Mouse (Mus musculus) left cerebral cortex, adult 2 months (tissue): Measurements from ENCODE around the gene March9. TPM values are rescaled to one million over a fixed set of nuclear protein-coding genes. Genes with fewer than 3 reads are reported as not detected.

Experiments used
- DNase-seq, 2 experiments: peaks; one replicate each; pipeline ENCODE4 v3.0.0; 2021 to 2022; ENCODE audit warnings: low spot score in 2 of 2, mixed read lengths in 1 of 2; ENCODE audit errors: extremely low spot score in 1 of 2
- H3K27ac ChIP-seq: fragments of 200-600 bp; 2 replicates; pipeline ENCODE4 v1.8.1; 2022
- H3K4me3 ChIP-seq: fragments of 200-600 bp; 2 replicates; pipeline ENCODE4 v1.8.1; 2022
- CTCF ChIP-seq: fragments of 200-600 bp; IDR thresholded peaks from 2 replicates; pipeline ENCODE4 v1.8.1; 2022; ENCODE audit warnings: antibody characterized with exemption, mild to moderate bottlenecking, moderate library complexity
- intact Hi-C: fragments of 180-260 bp; cut with DNase I; formaldehyde crosslinking; loops from one replicate; pipeline ENCODE4 v1.15.1; 2025
- total RNA-seq, 2 experiments: library from RNA; stranded (reverse); gene quantifications; 2 replicates each; pipeline ENCODE4 v1.2.3; 2021

March9 gene
- total RNA-seq, 2 experiments from 2014 or later: 18.1 to 22.5 TPM

DNA sequence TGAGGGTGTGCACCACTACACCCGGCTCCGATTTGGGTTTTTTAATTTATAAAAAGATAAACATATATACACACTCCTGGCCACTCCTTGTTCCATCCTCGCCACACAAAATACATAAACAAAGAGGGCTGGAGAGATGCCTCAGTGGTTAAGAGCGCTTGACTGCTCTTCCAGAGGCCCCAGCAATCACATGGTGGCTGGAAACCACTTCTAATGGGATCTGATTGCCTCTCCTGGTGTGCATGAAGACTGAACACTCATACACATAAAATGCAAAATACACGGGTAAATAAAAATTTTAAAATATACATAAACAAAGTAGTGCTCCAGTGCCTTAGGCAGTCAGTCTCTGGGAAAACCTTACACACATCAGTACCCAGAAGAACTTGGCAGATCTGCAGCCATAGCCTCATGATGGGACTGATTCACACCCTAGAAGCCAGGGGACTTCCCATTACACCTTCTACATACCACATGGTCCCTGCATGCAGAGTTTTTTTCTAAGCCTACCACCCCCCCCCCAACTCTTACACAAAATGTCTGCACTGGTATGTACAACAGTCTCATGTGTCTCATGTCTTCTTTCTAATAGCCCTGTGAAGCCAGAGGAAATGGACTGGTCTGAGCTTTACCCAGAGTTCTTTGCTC lies 17.4 kb downstream of the March9 start:
- no peak for TF ChIP-seq CTCF
- Histone ChIP-seq H3K4me3 (peak overlapping the region; percentile 88), H3K27ac (no peak overlapping the region; the same call in 1 of the 2 replicates)
- intact Hi-C loops: no loop called here
- DNase-seq: no peak

DNA sequence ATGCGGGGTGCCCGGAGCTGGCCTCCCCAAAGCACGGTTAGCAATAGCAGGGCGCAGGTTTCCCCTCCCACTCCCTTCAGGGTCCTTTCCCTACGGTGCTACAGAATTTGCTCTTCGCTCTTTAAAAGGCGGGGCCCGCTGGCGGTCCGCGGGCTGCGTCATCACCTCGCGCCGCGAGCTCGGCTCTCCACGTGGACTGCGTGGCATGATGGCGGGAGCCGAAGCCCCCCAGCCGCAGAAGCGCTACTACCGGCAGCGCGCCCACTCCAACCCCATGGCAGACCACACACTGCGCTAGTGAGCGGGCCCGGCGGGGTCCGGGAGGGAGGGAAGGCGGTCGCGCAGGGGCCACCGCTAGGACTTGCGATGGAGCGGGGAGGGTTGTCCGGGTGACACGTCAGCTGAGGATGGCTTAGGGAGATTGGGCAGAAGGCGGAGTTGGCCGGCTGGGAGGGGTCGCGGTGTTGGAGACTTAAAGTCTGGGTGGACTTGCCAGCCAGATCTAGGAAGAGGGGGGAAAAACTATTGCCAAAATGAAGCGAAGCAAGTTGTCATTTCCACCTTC lies 18.1 kb downstream of the March9 start:
- no peak; the same call in 1 of the 2 replicates for TF ChIP-seq CTCF
- H3K27ac ChIP-seq: peak overlapping the region; percentile 76
- peak overlapping the region; percentile 88 for H3K4me3 ChIP-seq
- peak; percentile 88 to 89 for DNase-seq
- intact Hi-C loops: no loop called here

DNA sequence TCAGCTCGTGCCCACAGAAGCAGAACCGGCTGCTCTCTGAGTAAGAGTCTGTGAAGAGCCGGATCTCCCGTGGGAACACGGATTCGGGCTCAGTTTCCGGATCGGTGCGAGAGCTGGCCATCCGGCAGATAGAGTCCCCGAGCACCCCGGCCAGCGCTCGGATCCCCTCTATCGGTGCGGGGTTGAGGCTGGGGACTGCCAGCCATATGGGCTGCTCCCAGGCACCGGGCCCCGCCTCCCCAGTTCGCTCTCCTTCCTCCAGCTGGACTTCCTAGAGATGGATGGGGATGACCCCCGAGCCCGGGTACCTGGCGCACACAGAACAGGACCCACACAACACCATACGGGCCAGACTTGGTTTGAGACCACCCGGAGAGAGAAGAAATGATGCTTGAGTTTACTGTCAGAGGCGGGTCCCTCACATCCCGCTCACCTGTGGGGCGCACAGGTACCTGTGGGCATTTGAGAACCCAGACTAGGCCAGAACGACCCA lies 18.7 kb downstream of the March9 start, which contains the start of the genes Mettl1 and Eef1akmt3:
Mettl1 (plus strand) TSS at position 141 of the 493 bp plus-strand sequence.
Eef1akmt3 (minus strand) TSS at position 240 of the 493 bp plus-strand sequence.
- TF ChIP-seq CTCF: no peak
- intact Hi-C loops: no loop called here
- peak in 1 of 2 experiments; percentile 49 for DNase-seq
- Histone ChIP-seq H3K4me3 (peak within 1 kb of the TSS; percentile 88), H3K27ac (peak within 1 kb of the TSS; percentile 76)

DNA sequence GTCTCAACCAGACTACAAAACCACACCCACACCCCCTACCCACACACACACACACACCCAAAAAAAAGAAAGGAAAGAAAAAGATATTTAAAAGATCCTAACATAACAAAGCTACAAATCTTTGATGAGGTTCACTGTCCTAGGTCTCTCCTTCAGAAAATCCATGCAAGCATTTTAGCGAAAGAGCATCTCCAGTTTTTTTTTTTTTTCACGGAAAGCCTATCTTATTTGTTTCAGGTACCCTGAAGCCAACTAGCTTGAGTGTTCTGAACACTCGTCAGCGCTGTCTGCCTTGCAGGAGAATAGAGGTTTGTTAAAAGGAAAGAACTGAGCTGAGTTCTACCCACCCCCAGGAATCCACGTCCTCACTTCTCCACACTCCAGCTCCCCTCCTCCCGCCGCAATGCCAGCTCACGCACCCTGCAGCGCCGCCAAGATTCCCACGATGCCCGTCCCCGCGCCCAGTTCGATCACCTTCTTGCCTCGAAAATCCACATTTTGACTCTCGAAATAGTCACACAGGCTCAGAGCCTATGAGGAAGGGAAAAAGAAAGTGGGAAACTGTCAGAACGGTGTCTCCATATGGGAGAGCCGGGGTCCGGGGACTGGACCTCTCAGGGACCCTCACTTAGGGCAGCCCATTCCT lies 19.3 kb downstream of the March9 start:
- intact Hi-C loops: no loop called here
- H3K27ac ChIP-seq: peak overlapping the region; percentile 76
- peak overlapping the region; percentile 88 for H3K4me3 ChIP-seq
- peak; percentile 48 to 61 for DNase-seq
- TF ChIP-seq CTCF: no peak

DNA sequence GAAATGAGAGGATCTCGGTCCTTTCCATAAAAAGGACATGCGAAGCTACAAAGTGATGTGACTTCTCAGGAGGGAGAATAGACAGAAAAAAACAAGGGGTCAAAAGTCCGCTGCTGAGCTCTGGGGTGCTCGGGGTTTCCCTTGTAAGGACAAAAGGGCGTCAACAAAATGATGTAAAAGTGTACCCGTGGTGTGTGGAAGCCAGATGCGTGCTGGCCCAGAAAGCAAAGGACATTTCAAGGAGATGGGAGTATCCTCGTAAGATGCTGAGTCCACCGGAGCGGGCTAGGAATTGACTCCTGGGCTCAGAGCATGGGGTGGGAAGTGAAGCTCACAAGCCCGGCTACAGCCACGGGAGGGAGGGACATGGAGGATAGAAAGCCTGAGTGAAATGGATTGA lies 22.3 kb downstream of the March9 start:
- intact Hi-C loops: no loop called here
- no peak for TF ChIP-seq CTCF
- no peak for DNase-seq
- Histone ChIP-seq H3K4me3 (no peak overlapping the region), H3K27ac (no peak overlapping the region)

DNA sequence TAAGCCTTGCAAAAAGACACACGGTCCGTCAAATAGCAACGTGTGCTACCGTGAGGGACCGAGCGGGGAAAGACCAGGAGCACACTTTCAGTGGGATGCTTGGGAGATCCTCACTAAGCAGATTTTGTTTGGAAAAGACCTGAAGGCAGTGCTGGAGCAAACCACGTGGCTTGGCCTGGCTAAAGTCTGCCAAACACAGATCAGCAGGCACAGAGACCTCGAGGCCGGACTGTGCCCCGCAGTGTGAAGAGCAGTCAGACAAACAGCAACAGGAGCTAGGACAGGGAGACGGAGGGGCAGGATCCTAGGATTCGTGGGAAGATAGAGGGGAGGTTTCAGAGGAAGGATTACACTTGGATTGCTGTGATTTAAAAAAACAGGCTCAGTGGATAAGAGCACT lies 23.7 kb downstream of the March9 start:
- DNase-seq: no peak
- Histone ChIP-seq H3K4me3 (no peak overlapping the region), H3K27ac (no peak overlapping the region)
- intact Hi-C loops: no loop called here
- no peak for TF ChIP-seq CTCF

DNA sequence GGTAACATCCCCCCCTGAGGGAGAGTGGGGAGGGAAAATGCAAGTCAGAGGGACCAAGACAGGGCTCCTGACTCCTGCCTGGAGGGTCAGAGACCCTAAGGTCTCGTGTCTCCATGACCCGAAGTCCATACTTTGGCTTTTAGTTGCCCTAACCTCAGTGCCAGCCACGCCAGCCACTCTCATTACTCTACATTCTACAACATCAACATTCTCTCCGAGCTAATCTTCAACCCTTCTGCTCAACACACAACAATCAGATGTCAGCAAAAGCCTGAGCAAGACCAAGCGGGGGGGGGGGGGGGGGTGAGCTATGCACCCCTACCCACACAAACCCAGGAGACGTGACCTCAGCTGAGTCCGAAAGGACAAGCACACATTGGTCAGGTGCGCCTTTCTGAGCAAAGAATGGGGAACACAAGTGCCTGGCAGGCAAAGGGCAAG lies 26.7 kb downstream of the March9 start:
- H3K4me3 ChIP-seq: no peak overlapping the region
- DNase-seq: no peak

DNA sequence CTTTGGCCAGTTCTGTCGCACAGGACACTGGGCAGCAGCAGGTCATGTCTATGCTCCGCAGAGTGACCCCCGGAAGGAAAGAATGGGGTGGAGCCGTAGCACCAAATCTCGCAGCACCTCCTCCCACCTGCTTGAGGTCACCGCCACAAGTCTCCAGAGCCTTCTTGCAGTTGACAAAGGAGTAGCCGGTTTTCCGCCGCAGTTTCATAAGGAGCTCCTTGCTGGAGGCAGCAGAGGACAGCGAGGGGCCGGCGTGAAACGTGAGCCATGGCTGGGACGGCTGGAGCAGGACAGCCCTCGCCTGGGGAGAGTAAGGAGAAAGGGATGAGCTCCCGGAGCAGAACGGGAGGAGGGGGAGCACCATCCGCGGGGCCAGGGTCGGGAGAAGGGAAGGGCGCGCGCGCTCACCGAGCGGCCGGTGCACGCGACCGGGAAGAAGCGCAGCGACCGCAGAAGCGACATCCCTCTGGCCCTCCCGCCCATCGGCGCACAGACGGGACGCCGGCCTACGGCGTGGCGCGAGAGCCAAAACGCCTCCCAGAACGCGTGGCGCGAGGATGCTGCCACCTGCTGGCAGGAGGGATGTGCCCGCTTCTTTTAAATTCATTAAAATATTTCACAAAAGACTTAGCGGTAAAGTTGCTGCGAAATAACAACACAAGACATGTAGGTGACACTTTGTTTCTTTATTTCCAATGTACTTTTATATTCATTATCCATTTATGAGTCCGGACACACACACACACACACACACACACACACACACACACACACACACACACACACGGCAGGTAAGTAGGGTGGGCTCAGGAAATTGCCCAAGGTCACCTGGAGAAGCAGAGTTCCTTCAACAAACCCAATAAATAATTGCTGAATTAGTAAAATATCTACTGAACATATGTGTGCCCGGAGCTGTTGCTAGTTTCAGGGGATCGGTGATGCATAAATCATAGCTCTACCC lies 29.4 kb downstream of the March9 start, which contains the start of gene Tsfm:
Tsfm (minus strand) TSS at position 505 of the 961 bp plus-strand sequence.
- TF ChIP-seq CTCF: peak; percentile 97
- Histone ChIP-seq H3K4me3 (peak within 1 kb of the TSS; percentile 88), H3K27ac (peak within 1 kb of the TSS; percentile 79)
- intact Hi-C loops: loop anchor here (1.0 to 2.0 kb wide), 2 partner anchors 40 to 111 kb away; no protein-coding TSS in a partner anchor
- DNase-seq: peak; percentile 91 to 96

More for the DNA sequence above, 26.7 kb downstream of the March9 start:
- TF ChIP-seq CTCF: no peak
- intact Hi-C loops: no loop called here
- no peak overlapping the region for H3K27ac ChIP-seq

DNA sequence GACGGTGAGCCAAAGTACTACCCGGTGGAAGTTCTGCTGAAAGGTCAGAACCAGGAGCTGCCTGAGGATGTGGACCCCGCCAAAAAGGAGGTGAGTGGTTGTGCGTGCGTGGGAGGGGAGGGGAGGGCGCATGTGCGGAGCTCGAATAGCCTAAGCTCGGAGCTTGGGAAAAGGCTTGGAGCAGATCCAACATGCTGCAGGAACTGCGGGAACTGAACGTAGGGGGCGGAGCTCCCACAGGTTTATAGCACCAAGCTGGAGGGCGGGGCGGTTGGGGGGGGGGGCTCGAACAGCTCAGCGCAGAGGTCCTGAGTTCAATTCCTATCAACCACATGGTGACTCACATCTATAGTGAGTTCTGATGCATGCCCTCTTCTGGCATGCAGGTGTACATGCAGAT lies 41.6 kb downstream of the March9 start:
- Histone ChIP-seq H3K4me3 (no peak overlapping the region), H3K27ac (no peak overlapping the region)
- no peak for DNase-seq
- intact Hi-C loops: no loop called here
- no peak for TF ChIP-seq CTCF

DNA sequence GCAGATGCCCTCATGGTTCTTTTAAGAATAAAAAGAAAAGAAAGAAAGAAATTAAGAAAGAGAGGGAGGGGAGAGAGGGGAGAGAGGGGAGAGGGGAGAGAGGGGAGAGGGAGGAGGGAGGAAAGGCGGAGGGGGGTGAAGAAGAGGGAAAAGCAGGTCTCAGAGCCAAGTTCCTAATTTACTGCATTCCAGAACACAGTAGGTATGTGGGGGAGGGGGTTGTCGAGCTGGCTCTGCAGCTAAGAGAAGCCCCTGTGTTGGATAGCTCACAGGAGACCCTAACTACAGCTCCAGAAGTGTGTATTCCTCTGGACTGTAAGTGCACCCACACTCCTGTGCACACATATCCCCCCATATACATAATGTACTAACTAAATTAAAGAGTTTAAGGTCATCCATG lies 42.9 kb downstream of the March9 start:
- intact Hi-C loops: no loop called here
- Histone ChIP-seq H3K4me3 (no peak overlapping the region), H3K27ac (no peak overlapping the region)
- DNase-seq: no peak
- no peak for TF ChIP-seq CTCF

DNA sequence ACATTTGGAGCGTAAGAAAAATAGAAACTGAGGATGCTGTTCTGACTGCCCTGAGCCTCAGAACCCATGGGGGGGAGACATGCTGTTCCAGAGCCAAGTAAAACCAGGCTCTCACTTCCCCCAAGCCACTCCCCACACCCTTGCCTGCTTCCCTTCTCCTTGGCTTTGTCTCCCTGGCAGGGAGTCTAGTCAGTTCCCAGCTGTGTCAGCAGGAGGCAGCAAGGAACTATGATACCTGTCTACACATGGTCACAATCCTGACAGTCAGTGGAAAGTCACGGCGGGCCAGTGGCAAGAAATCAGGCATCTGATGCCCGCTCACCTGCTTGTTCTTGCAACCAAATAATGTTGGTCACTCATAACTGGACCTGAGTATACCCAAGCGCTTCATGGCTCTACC lies 43.5 kb downstream of the March9 start:
- peak; percentile 14 for TF ChIP-seq CTCF
- Histone ChIP-seq H3K27ac (no peak overlapping the region), H3K4me3 (no peak overlapping the region)
- no peak for DNase-seq
- intact Hi-C loops: no loop called here

Other genes starting within 250 kb of the March9 start
- 10 to 100 TPM; 11.7 TPM for gene Atp23, start 158.8 kb downstream of the March9 start, total RNA-seq
- gene Ctdsp2, start 81.5 kb downstream of the March9 start, total RNA-seq: 10 to 100 TPM; 79.4 to 83.8 TPM
- gene Avil, start 59.5 kb downstream of the March9 start, total RNA-seq: under 1 TPM; 0.18 to 0.28 TPM
- gene Tsfm, start 29.3 kb downstream of the March9 start, total RNA-seq: 10 to 100 TPM; 30.2 to 30.7 TPM
- 10 to 100 TPM; 10.1 to 12.3 TPM for gene Mettl1, start 18.8 kb downstream of the March9 start, total RNA-seq
- gene Eef1akmt3, start 18.7 kb downstream of the March9 start, total RNA-seq: under 1 TPM in 1 of 2 experiments, not detected in 1; 0.21 TPM
- under 1 TPM; 0.36 to 0.77 TPM for gene Cyp27b1, start 11.9 kb downstream of the March9 start, total RNA-seq
- 10 to 100 TPM; 74.4 to 75.2 TPM for gene Cdk4, start 3.4 kb upstream of the March9 start, total RNA-seq
- 10 to 100 TPM; 63.7 to 64.4 TPM for gene Tspan31, start 10.1 kb upstream of the March9 start, total RNA-seq
- gene Agap2, start 15.1 kb upstream of the March9 start, total RNA-seq: 100 to 1,000 TPM; 627 to 694 TPM
- 100 to 1,000 TPM; 109 to 114 TPM for gene Os9, start 60.9 kb upstream of the March9 start, total RNA-seq
- 100 to 1,000 TPM; 122 to 125 TPM for gene B4galnt1, start 105.0 kb upstream of the March9 start, total RNA-seq
- gene Slc26a10, start 120.5 kb upstream of the March9 start, total RNA-seq: 1 to 10 TPM; 3.8 TPM
- gene Arhgef25, start 129.9 kb upstream of the March9 start, total RNA-seq: 100 to 1,000 TPM; 198 to 208 TPM
- 100 to 1,000 TPM; 207 to 223 TPM for gene Dtx3, start 135.5 kb upstream of the March9 start, total RNA-seq
- gene Pip4k2c, start 151.4 kb upstream of the March9 start, total RNA-seq: 100 to 1,000 TPM; 113 to 115 TPM
- gene Kif5a, start 203.2 kb upstream of the March9 start, total RNA-seq: 1,000 to 10,000 TPM; 1,016 to 1,023 TPM
- 100 to 1,000 TPM; 254 to 259 TPM for gene Dctn2, start 206.2 kb upstream of the March9 start, total RNA-seq
- gene Mbd6, start 228.8 kb upstream of the March9 start, total RNA-seq: 10 to 100 TPM; 42.2 to 52.4 TPM